Mouse (Mus musculus) left cerebral cortex, adult 18-20 months (tissue): ENCODE results near the gene Olfr95. TPM values are rescaled to one million over a fixed set of nuclear protein-coding genes. Genes with fewer than 3 reads are reported as not detected.

Source experiments
- total RNA-seq, 2 experiments: library from RNA; stranded (reverse); gene quantifications; 2 replicates each; pipeline ENCODE4 v1.2.3; 2021

Gene Olfr95
- total RNA-seq, 2 experiments from 2014 or later = not detected

Other genes with a start within 250 kb of the Olfr95 start
- under 1 TPM; 0.40 to 0.58 TPM for gene 2410137M14Rik, start 231.9 kb downstream of the Olfr95 start, total RNA-seq
- 1 to 10 TPM; 1.1 to 1.4 TPM for gene H2-M5, start 223.6 kb downstream of the Olfr95 start, total RNA-seq
- gene Zfp57, start 212.0 kb downstream of the Olfr95 start, total RNA-seq = 10 to 100 TPM; 12.2 to 12.3 TPM
- 10 to 100 TPM; 21.3 to 24.8 TPM for gene Mog, start 189.7 kb downstream of the Olfr95 start, total RNA-seq
- 100 to 1,000 TPM; 685 to 702 TPM for gene Gabbr1, start 167.2 kb downstream of the Olfr95 start, total RNA-seq
- gene Olfr90, start 124.6 kb downstream of the Olfr95 start, total RNA-seq = not detected
- not detected for gene Olfr91, start 114.8 kb downstream of the Olfr95 start, total RNA-seq
- gene Olfr92, start 93.0 kb downstream of the Olfr95 start, total RNA-seq = not detected
- not detected for gene Olfr93, start 51.6 kb downstream of the Olfr95 start, total RNA-seq
- not detected for gene Ubd, start 19.2 kb downstream of the Olfr95 start, total RNA-seq
- gene Olfr94, start 12.1 kb downstream of the Olfr95 start, total RNA-seq = not detected
- gene Olfr96, start 7.0 kb upstream of the Olfr95 start, total RNA-seq = not detected
- gene Olfr97, start 24.2 kb upstream of the Olfr95 start, total RNA-seq = not detected
- not detected for gene Olfr98, start 50.6 kb upstream of the Olfr95 start, total RNA-seq
- 1 to 10 TPM; 3.8 to 4.6 TPM for gene H2-M3, start 57.1 kb upstream of the Olfr95 start, total RNA-seq
- gene Olfr99, start 70.3 kb upstream of the Olfr95 start, total RNA-seq = not detected
- not detected for gene Olfr101, start 91.2 kb upstream of the Olfr95 start, total RNA-seq
- not detected for gene Olfr102, start 103.9 kb upstream of the Olfr95 start, total RNA-seq
- not detected for gene Olfr103, start 126.6 kb upstream of the Olfr95 start, total RNA-seq
- gene Olfr104-ps, start 146.5 kb upstream of the Olfr95 start, total RNA-seq = not detected
- not detected for gene Olfr105-ps, start 165.9 kb upstream of the Olfr95 start, total RNA-seq
- gene Olfr106-ps, start 177.3 kb upstream of the Olfr95 start, total RNA-seq = not detected
- not detected for gene Olfr107, start 186.1 kb upstream of the Olfr95 start, total RNA-seq
- not detected for gene Olfr108, start 232.4 kb upstream of the Olfr95 start, total RNA-seq
- gene Olfr109, start 245.8 kb upstream of the Olfr95 start, total RNA-seq = not detected